Mouse (Mus musculus) megakaryocyte, embryonic 14.5 days (primary cell): Measurements from ENCODE around the gene Evi5. TPM values are rescaled to one million over a fixed set of nuclear protein-coding genes. Genes with fewer than 3 reads are reported as not detected.

Experiments
- H3K27me3 ChIP-seq: replicated peaks from 2 replicates; pipeline ENCODE3; 2012; ENCODE audit warnings: inconsistent platforms
- H3K36me3 ChIP-seq: replicated peaks from 2 replicates; pipeline ENCODE3; 2012; ENCODE audit warnings: low read length, inconsistent platforms, mixed read lengths
- H3K4me1 ChIP-seq: 2 replicates; pipeline ENCODE4 v1.6.1; 2012; ENCODE audit warnings: inconsistent platforms
- H3K4me3 ChIP-seq: replicated peaks from 2 replicates; pipeline ENCODE3; 2012; ENCODE audit warnings: moderate library complexity, mild to moderate bottlenecking, inconsistent platforms
- H3K9me3 ChIP-seq: 2 replicates; pipeline ENCODE4 v1.6.1; 2012; ENCODE audit warnings: inconsistent platforms
- FLI1 ChIP-seq: IDR thresholded peaks from 2 replicates; pipeline ENCODE4 v1.6.1; 2012; ENCODE audit warnings: low read length, inconsistent platforms, mixed read lengths
- GATA1 ChIP-seq: IDR thresholded peaks from 3 replicates; pipeline ENCODE4 v1.6.1; 2012; ENCODE audit warnings: mixed read lengths, low read length, inconsistent platforms, borderline replicate concordance
- polyA plus RNA-seq: library from polyadenylated mRNA; stranded (reverse); fragments of >175 nt; gene quantifications from 2 replicates; pipeline ENCODE4 v1.2.3, GENCODE M21; 2012; ENCODE audit warnings: low replicate concordance; ENCODE audit not compliant: insufficient read depth

The Evi5 gene
- polyA plus RNA-seq, 1 experiment = 0.20 TPM

DNA sequence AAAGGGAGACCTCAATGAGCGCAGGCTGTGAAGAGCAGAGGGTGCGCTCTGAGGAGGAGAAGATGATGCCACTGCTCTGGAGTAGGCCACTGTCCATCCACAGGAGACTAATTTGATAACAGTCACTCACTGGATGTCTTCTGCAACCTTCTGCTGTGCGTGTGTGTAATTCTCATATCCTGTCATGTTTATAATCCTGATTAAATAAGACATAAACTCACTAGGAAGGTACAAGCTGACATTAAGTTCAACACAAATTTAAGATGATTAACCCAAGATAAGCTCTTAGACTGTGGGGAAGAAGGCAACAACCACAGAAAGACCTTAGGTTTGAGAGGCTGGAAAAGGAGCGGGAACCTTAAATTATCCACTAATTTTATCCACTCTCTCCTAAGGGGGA, 109.0 kb downstream of the Evi5 start:
- H3K9me3 ChIP-seq = peaks cover 15% of the 10 kb centered on the region
- no peaks in the 10 kb centered on the region for H3K36me3 ChIP-seq
- no peak overlapping the region for H3K4me3 ChIP-seq
- peaks cover 30% of the 10 kb centered on the region for H3K27me3 ChIP-seq
- TF ChIP-seq FLI1 (no peak), GATA1 (no peak)
- H3K4me1 ChIP-seq = peaks cover 2% of the 10 kb centered on the region; the same call in 1 of the 2 replicates

DNA sequence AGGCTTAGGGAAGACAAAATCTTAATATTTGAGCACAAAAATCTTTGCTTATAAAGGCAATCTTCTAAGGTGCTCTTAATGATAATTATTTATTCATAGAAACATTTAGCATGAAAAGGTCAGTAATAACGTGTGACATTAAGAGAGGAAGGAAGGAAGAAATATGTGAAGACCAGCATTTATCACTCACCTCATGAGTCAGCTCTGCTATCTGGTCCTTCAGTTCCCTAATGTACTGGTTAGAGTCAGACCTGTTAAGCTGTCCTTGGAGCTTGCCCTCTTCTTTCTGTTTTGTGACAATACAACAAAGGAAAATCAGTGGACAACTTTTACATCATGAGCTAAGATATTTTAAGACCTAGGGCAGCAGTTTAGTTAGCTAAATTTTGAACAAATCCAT, 110.4 kb downstream of the Evi5 start:
- peaks cover 29% of the 10 kb centered on the region for H3K27me3 ChIP-seq
- H3K36me3 ChIP-seq = no peaks in the 10 kb centered on the region
- H3K4me3 ChIP-seq = no peak overlapping the region
- peaks cover 7% of the 10 kb centered on the region for H3K4me1 ChIP-seq
- no peak for TF ChIP-seq FLI1
- TF ChIP-seq GATA1 = no peak
- peaks cover 20% of the 10 kb centered on the region for H3K9me3 ChIP-seq

DNA sequence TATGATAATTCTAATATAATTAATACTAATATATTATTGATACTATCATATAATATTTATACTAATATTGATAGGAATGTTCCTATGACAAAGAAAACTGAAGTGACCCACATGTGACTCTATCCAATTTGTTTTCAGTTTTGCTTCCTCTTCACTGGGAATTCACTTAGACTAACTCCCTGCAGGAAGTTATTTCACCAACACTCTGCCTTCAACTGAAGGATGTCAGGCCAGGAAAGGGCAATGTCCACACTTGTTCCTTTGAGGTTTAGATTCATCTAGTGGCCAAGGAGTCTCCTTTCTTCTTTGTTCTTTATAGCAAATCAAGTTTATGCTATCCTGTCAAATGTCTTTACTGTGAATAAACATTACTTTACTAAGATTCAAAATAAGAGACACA, 111.2 kb downstream of the Evi5 start:
- no peak overlapping the region for H3K4me3 ChIP-seq
- H3K4me1 ChIP-seq = peaks cover 13% of the 10 kb centered on the region
- peaks cover 31% of the 10 kb centered on the region for H3K27me3 ChIP-seq
- H3K9me3 ChIP-seq = peaks cover 20% of the 10 kb centered on the region
- no peaks in the 10 kb centered on the region for H3K36me3 ChIP-seq
- no peak for TF ChIP-seq GATA1
- no peak for TF ChIP-seq FLI1

DNA sequence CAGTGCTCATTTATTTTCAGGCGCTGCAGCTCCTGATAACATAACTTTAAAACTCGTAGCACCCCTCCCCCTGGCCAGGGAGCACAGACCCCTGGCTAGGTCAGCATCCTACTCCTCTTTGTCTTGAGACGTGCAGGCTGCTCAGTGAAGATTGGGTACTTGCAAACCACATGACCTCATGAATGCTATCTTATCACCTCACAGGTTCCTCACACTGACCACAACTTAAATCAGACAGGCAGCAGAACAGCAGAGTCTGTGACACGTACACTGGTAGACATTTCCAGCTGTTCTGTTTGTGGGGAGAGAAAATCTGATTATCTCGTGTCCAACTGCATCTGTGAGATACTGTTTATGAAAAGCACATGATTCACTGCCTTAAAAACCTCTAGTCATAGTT, 115.8 kb downstream of the Evi5 start:
- H3K9me3 ChIP-seq = peaks cover 10% of the 10 kb centered on the region
- peak overlapping the region; percentile 62 for H3K4me3 ChIP-seq
- peaks cover 11% of the 10 kb centered on the region for H3K4me1 ChIP-seq
- H3K27me3 ChIP-seq = peaks cover 35% of the 10 kb centered on the region
- TF ChIP-seq GATA1 = peak; percentile 64; the same call in 1 of the 3 replicates
- no peak for TF ChIP-seq FLI1
- H3K36me3 ChIP-seq = no peaks in the 10 kb centered on the region

DNA sequence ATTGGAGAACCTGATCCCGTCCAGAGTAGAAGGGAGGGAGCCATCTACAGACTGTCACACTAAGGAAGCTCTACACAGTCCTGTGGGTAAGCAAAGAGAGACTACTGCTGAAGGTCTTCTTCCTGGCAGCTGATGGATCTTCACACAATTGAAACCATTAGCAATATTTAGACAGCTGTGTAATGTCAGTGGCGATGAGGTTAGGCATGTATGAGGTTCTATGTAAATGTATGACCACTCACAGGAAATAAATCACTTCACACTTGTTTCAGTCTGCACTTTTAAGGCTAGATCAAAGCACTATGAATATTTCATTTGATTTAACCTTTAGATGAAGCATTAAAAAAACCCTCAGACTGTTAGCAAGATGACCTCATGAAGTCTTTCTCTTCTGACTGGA, 118.8 kb downstream of the Evi5 start:
- Histone ChIP-seq H3K4me3 (no peak overlapping the region), H3K36me3 (no peaks in the 10 kb centered on the region), H3K9me3 (peaks cover 9% of the 10 kb centered on the region), H3K4me1 (peaks cover 11% of the 10 kb centered on the region), H3K27me3 (peaks cover 51% of the 10 kb centered on the region)
- TF ChIP-seq GATA1 (no peak), FLI1 (no peak)

DNA sequence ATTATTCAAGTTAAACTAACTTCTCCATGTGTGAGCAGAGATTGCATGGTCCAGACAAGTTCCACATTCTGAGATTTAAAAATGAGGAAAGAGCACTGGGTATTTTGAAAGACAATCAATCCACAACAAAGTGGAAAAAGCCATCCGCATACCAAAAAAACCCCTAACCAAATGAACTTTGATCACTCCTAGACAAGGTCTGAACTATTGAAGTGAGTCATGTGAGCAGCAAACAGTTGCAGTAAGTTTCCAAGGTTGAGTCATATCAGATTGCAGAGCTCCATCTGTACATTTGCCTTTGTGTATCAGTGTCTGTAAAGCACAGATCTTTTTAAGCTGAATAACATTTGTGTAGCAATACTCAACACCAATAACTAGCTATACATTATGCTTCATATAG, 120.2 kb downstream of the Evi5 start:
- TF ChIP-seq FLI1 (no peak), GATA1 (no peak)
- no peak overlapping the region for H3K4me3 ChIP-seq
- peaks cover 6% of the 10 kb centered on the region for H3K9me3 ChIP-seq
- no peaks in the 10 kb centered on the region for H3K36me3 ChIP-seq
- peaks cover 12% of the 10 kb centered on the region for H3K4me1 ChIP-seq
- H3K27me3 ChIP-seq = peaks cover 52% of the 10 kb centered on the region

DNA sequence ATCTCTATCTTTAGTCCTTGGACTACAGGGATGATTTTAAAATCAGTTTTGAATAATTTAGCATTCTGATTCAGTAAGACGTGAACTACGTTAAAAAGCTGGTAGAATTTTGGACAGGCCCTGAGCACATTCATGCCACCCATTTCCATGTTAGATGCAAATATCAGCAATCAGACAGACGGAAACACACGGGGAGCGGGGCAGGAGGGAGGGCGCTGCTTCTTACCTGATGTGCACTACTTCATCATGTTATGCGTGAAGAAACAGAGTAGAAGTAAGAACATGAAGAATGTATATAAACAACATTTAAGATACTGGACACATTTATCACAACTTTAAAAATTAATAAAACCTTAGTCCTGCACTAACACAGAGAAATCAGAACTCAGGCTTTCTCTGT, 121.3 kb downstream of the Evi5 start:
- TF ChIP-seq GATA1 (no peak), FLI1 (no peak)
- Histone ChIP-seq H3K36me3 (no peaks in the 10 kb centered on the region), H3K9me3 (peaks cover 4% of the 10 kb centered on the region; the same call in 1 of the 2 replicates), H3K27me3 (peaks cover 48% of the 10 kb centered on the region), H3K4me1 (peaks cover 12% of the 10 kb centered on the region; the same call in 1 of the 2 replicates), H3K4me3 (no peak overlapping the region)

DNA sequence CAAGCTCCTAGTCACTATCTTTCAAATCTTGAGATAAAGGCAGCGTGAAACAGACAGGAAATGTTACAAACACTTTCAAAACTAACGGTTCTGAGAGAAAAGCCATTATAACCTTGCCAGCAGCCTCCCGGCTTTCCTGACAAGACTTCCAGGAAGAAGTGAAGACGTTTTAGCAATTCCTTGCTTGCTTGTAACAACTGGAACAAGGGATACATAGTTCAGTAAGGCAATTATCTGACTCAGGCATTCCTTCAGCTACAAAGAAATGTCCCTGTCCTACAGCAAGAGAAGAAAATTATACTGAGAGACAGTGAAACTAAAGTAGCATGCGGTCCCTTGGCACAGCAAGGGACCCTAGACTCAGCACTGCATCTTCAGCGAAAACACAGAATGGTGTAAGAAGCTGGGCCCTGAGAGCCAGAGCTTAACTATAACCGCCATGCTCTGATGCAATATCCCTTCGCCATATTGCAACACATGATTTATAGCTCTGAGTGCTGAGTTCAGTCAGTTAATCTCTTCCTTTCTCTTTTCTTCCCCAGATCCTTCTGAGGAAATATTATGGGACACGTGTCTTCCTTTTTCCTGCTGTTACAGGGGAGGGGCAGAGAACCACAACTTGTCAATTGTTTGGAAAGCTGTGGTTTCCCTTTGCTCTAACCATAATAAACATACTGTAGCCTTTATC, 125.5 kb downstream of the Evi5 start:
- peaks cover 38% of the 10 kb centered on the region for H3K27me3 ChIP-seq
- TF ChIP-seq FLI1 (no peak), GATA1 (no peak)
- peaks cover 4% of the 10 kb centered on the region; the same call in 1 of the 2 replicates for H3K9me3 ChIP-seq
- H3K4me1 ChIP-seq = peaks cover 12% of the 10 kb centered on the region; the same call in 1 of the 2 replicates
- no peaks in the 10 kb centered on the region for H3K36me3 ChIP-seq
- peak overlapping the region; percentile 24 for H3K4me3 ChIP-seq

DNA sequence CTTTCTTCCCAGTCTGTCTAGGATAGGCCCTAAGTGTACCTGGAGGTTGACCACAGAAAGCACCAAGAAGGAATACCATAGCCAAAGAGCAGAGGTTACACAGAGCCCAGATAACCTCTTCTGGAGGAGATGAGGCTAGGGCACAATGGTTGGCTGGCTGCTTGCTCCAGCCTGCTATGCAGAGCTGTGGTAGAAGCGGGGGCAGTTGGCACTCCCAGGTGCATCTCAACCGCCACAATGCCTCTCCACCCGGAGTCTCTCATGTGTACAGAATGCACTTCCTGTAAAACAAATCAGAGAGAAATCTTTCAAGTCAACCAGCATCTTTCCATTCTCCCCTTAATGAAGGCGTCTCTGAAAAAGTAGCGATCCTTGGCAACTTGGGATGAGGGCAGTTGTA, 135.9 kb downstream of the Evi5 start:
- Histone ChIP-seq H3K36me3 (no peaks in the 10 kb centered on the region), H3K27me3 (peaks cover 49% of the 10 kb centered on the region), H3K4me1 (no peaks in the 10 kb centered on the region), H3K9me3 (peaks cover 49% of the 10 kb centered on the region), H3K4me3 (no peak overlapping the region)
- TF ChIP-seq FLI1 (no peak), GATA1 (no peak)

DNA sequence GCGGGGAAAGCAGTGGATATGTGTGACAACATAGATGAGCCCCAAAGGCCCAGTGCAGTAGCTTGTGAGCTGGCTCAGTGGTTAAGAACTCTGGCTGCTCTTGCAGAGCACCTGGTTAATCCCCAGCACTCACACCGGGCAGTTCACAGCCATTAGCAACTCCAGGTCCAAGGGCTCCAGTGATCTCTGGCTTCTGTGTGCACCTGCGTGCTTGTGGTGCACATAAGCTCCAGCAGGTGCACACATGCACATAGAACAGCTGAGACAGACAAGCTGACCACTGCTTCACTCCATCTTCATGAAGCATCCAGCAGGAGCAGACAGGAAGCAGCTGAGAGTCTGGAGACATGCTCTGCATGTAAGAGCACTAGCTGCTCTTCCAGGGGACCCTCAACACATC, 136.6 kb downstream of the Evi5 start:
- H3K36me3 ChIP-seq = no peaks in the 10 kb centered on the region
- TF ChIP-seq FLI1 (no peak), GATA1 (no peak)
- H3K4me1 ChIP-seq = no peaks in the 10 kb centered on the region
- no peak overlapping the region for H3K4me3 ChIP-seq
- H3K9me3 ChIP-seq = peaks cover 49% of the 10 kb centered on the region
- H3K27me3 ChIP-seq = peaks cover 44% of the 10 kb centered on the region

DNA sequence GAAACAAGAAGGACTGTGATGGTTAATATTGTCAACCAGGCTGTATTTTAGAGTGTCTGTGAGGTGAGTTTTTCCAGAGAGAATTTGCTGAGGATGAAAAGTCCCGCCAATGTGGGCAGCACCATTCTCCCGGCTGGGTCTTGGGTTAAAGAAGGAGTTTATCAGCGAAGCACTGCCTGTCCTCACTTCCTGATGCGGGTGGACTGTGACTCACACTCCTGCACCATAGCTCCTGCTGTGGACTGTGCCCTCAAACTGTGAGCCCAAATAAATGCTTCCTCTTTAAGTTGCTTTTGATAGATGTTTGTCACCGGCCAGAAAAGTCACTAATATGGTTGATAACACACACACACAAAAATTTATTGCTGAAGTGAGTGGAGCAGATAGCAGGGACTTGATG, 138.7 kb downstream of the Evi5 start:
- TF ChIP-seq GATA1 (no peak), FLI1 (no peak)
- Histone ChIP-seq H3K27me3 (peaks cover 37% of the 10 kb centered on the region), H3K4me1 (no peaks in the 10 kb centered on the region), H3K36me3 (no peaks in the 10 kb centered on the region), H3K4me3 (no peak overlapping the region), H3K9me3 (peaks cover 49% of the 10 kb centered on the region)
